Mouse (Mus musculus) liver, embryonic 14.5 days (tissue): ENCODE measurements at regions not wholly inside any gene's neighbourhood (a gene's known extent, or its start where the extent isn't known, plus 50 kb on each side); places are given as distances from the start of the nearest gene placed in this dataset.

Experiments
- ATAC-seq: fragments of 200-750 bp; cut with Nextera tagmentation; 2 replicates; pipeline ENCODE4 v1.8.0; 2017; ENCODE audit warnings: moderate number of reproducible peaks, mild to moderate bottlenecking, moderate library complexity; ENCODE audit not compliant: insufficient read depth
- DNase-seq, 3 experiments: peaks; one replicate each; pipeline ENCODE4 v3.0.0-alpha.2; 2012 to 2013; ENCODE audit warnings: low read depth in 3 of 3, low spot score in 3 of 3
- H3K27ac ChIP-seq: fragments of 300-500 bp; sonication (generic); 2 replicates; pipeline ENCODE4 v1.5.1; 2014; ENCODE audit warnings: moderate library complexity, mild to moderate bottlenecking, control low read depth, inconsistent platforms
- H3K27me3 ChIP-seq: fragments of 300-500 bp; sonication (generic); 2 replicates; pipeline ENCODE4 v1.6.1; 2014; ENCODE audit warnings: mild to moderate bottlenecking, low read length, moderate library complexity; ENCODE audit not compliant: control insufficient read depth, insufficient read depth
- H3K36me3 ChIP-seq: fragments of 300-500 bp; sonication (generic); replicated peaks from 2 replicates; pipeline ENCODE4 v1.6.1; 2014; ENCODE audit warnings: low read depth; ENCODE audit not compliant: control insufficient read depth, insufficient read depth
- H3K4me1 ChIP-seq, 2 experiments: fragments of 200-500 bp in 1 of 2; fragments of 300-500 bp in 1 of 2; sonication (generic) in 1 of 2; replicated peaks; 2 replicates each; pipeline ENCODE4 v1.6.1; 2012 to 2014; ENCODE audit warnings: antibody characterized with exemption in 1 of 2, inconsistent platforms in 1 of 2, low read length in 1 of 2; ENCODE audit not compliant: control insufficient read depth in 2 of 2, insufficient read depth in 2 of 2
- H3K4me2 ChIP-seq: fragments of 300-500 bp; sonication (generic); 2 replicates; pipeline ENCODE4 v1.6.1; 2014; ENCODE audit warnings: low read depth, mild to moderate bottlenecking, control low read depth, moderate library complexity
- H3K4me3 ChIP-seq, 2 experiments: fragments of 200-500 bp in 1 of 2; fragments of 300-500 bp in 1 of 2; sonication (generic) in 1 of 2; 2 replicates each; pipeline ENCODE4 v1.5.1; 2012 to 2014; ENCODE audit warnings: low read depth in 2 of 2, low read length in 2 of 2, mild to moderate bottlenecking in 2 of 2, control low read depth in 1 of 2, inconsistent platforms in 1 of 2, moderate library complexity in 1 of 2; ENCODE audit not compliant: insufficient read depth in 1 of 2
- H3K9ac ChIP-seq: fragments of 300-500 bp; sonication (generic); replicated peaks from 2 replicates; pipeline ENCODE4 v1.6.1; 2014; ENCODE audit warnings: mild to moderate bottlenecking, control low read depth, moderate library complexity
- H3K9me3 ChIP-seq: fragments of 300-500 bp; sonication (generic); 2 replicates; pipeline ENCODE4 v1.6.1; 2016; ENCODE audit warnings: low read length, mixed read lengths; ENCODE audit not compliant: control insufficient read depth
- CTCF ChIP-seq: IDR thresholded peaks from 2 replicates; pipeline ENCODE4 v1.5.1; 2016; ENCODE audit warnings: antibody characterized with exemption, low read depth, control low read depth
- EP300 ChIP-seq: IDR thresholded peaks from 2 replicates; pipeline ENCODE4 v1.6.1; 2016; ENCODE audit warnings: antibody characterized with exemption, low read depth
- WGBS: fragments of 180-500 bp; shearing (Covaris S2); extraction: QIAGEN DNeasy Blood & Tissue Kit; methylation state at CpG from one replicate; pipeline ENCODE4 v1.1.7; 2014; ENCODE audit not compliant: insufficient replicate concordance; 5-methylcytosine and 5-hydroxymethylcytosine counted together

- H3K9ac ChIP-seq = peak overlapping the region; percentile 80
- no peak for DNase-seq
- no peak for TF ChIP-seq EP300
- H3K4me1 ChIP-seq = peaks cover 69 to 80% of the 10 kb centered on the region in 2 experiments
- no peaks in the 10 kb centered on the region for H3K36me3 ChIP-seq
- no peak overlapping the region for H3K4me3 ChIP-seq
- no peak for ATAC-seq
- H3K9me3 ChIP-seq = no peaks in the 10 kb centered on the region
- peak overlapping the region; percentile 99 for H3K27ac ChIP-seq
- 26% methylated on average over 11 of the region's 11 CpGs for WGBS
- peak overlapping the region; percentile 58 for H3K4me2 ChIP-seq
- H3K27me3 ChIP-seq = no peaks in the 10 kb centered on the region
These were observed 75.3 kb upstream of the Bmp2k start for GRCm38 (mm10) chr5:96921973-96922715.

DNA sequence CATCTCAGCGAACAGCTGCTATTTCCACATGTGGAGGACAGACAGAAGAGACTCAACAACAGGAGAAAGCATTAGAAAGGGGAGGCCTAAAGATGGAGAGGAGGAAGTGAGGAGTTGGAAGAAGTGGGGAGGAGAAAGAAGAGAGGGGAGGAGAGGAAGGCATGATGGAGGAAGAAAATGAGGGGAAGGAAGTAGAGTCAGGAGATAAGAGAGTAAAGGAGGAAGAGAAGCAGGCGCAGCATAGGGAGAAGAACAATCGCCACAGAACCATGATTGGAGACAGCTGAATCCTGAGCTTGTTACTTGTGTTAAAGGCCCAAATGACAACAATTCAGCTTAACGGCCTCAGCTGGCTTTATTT, 74.8 kb upstream of the Bmp2k start:
- H3K9ac ChIP-seq = peak overlapping the region; percentile 80

DNA sequence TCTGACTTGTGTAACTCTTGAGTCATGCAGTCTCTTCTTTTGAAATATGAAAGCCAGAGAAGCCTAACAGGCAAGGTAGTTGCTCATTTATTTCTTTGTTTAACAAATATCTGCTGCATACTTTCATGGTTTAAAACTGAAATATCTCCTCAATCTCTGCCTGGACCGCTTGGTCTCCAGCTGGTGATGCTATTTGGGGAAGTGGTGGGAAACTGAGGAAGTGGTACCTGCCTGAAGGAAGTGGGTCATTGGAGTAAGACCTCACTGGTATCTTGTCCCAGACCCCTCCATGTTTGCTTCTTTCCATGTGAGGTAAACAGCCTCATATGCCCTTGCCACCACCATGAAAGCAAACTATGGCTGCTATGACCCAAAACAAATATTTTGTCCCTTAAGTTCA, 74.0 kb upstream of the Bmp2k start:
- H3K9ac ChIP-seq = no peak overlapping the region
- H3K27me3 ChIP-seq = no peaks in the 10 kb centered on the region
- peaks cover 55 to 68% of the 10 kb centered on the region in 2 experiments for H3K4me1 ChIP-seq
- no peak overlapping the region for H3K4me3 ChIP-seq
- ATAC-seq (no peak), DNase-seq (no peak)
- no peaks in the 10 kb centered on the region for H3K9me3 ChIP-seq
- peak overlapping the region; percentile 99 for H3K27ac ChIP-seq
- no peak for TF ChIP-seq CTCF
- TF ChIP-seq EP300 = no peak
- no peaks in the 10 kb centered on the region for H3K36me3 ChIP-seq
- WGBS = 76% methylated on average over 1 of the region's 1 CpGs
- H3K4me2 ChIP-seq = no peak overlapping the region

More for the DNA sequence above, 74.8 kb upstream of the Bmp2k start:
- peak overlapping the region; percentile 58 for H3K4me2 ChIP-seq
- peaks cover 64 to 75% of the 10 kb centered on the region in 2 experiments for H3K4me1 ChIP-seq
- no peaks in the 10 kb centered on the region for H3K27me3 ChIP-seq
- DNase-seq (no peak), ATAC-seq (no peak)
- peak overlapping the region; percentile 99 for H3K27ac ChIP-seq
- no peaks in the 10 kb centered on the region for H3K9me3 ChIP-seq
- TF ChIP-seq EP300 (no peak), CTCF (no peak)
- no peak overlapping the region for H3K4me3 ChIP-seq
- H3K36me3 ChIP-seq = no peaks in the 10 kb centered on the region
- WGBS = 36% methylated on average over 4 of the region's 4 CpGs

DNA sequence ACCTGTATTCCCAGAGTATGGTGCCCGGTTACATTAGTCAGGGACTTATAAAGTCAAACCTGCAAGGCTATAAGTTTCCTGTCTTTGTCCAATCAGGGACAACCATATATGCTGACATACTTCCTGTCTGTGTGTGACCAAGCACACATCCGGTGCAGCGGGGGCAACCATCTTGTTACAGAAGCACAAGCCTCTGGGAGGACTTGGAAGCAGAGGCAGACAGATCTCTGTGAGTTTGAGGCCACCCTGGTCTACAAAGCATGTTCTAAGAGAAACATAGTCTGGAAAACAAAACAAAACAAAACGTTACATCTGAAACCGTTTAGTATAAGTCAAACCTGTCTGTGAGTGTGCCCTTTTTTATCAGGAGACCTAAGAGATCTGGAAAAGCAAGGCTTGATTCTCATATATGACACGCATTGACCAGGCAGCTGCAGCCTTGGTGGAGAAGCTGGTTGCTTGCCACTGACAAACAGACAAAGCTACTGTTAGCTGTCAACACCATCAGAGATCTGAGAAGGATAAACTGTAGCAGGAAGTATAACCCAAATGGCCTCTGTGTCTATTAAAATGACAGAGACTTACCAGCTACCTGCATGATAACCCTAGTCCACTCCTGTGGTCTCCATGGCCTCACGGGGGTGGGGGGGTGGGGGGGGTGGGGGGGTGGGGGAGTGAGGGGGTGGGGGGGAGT, 72.6 kb upstream of the Bmp2k start:
- ATAC-seq = no peak
- peaks cover 45 to 58% of the 10 kb centered on the region in 2 experiments for H3K4me1 ChIP-seq
- H3K4me2 ChIP-seq = no peak overlapping the region
- no peaks in the 10 kb centered on the region for H3K27me3 ChIP-seq
- no peaks in the 10 kb centered on the region for H3K36me3 ChIP-seq
- 42% methylated on average over 7 of the region's 7 CpGs for WGBS
- no peak overlapping the region for H3K4me3 ChIP-seq
- H3K27ac ChIP-seq = peak overlapping the region; percentile 27
- H3K9me3 ChIP-seq = no peaks in the 10 kb centered on the region
- TF ChIP-seq EP300 = no peak
- TF ChIP-seq CTCF = no peak
- no peak for DNase-seq
- no peak overlapping the region for H3K9ac ChIP-seq

GRCm38 (mm10) chr5:96925943-96926342, 71.5 kb upstream of the Bmp2k start:
- peaks cover 35 to 47% of the 10 kb centered on the region in 2 experiments for H3K4me1 ChIP-seq
- peak overlapping the region; percentile 51 for H3K27ac ChIP-seq

More at GRCm38 (mm10) chr5:96925943-96926342, 71.5 kb upstream of the Bmp2k start:
- TF ChIP-seq CTCF = no peak
- TF ChIP-seq EP300 = no peak
- Histone ChIP-seq H3K4me3 (no peak overlapping the region), H3K27me3 (no peaks in the 10 kb centered on the region), H3K36me3 (no peaks in the 10 kb centered on the region), H3K9ac (no peak overlapping the region), H3K4me2 (no peak overlapping the region), H3K9me3 (no peaks in the 10 kb centered on the region)
- 81% methylated on average over 2 of the region's 2 CpGs for WGBS
- DNase-seq (no peak), ATAC-seq (no peak)
